Comparison of ENCODE assay signal across 31 mouse cellular contexts in genomic region chr12:100107436-100107835, GRCm38 (mm10). TPM values are rescaled to one million over a fixed set of nuclear protein-coding genes. Genes with fewer than 3 reads are reported as not detected.
DNase-seq lines count a peak whose midpoint lies in the region; ATAC-seq lines count a peak whose summit lies in the region.
"Had no signal": no experiment of that assay in that cellular context is flagged by ENCODE, and none has a peak within 500 bp of the region (broad histone marks: within the 10 kb centered on the region; RNA-seq: fewer than 3 reads in every experiment).

No protein-coding gene starts in this region.

- H3K79me2 ChIP-seq in macrophage (ENCODE audit: inconsistent target), result peaks cover 24% of the 10 kb centered on the region

- no peak for ATAC-seq in megakaryocyte, adult 5-6 weeks (ENCODE audit: poor library complexity, severe bottlenecking)
- ATAC-seq: forebrain, postnatal 0 days; hindbrain, postnatal 0 days; intestine, embryonic 16.5 days had no signal

- 49% methylated on average over 3 of the region's 4 CpGs for WGBS in macrophage (ENCODE audit: missing documents)

- DNase-seq in 3T3-L1 (ENCODE audit: low read depth, low spot score), result peak; percentile 29
- peak; percentile 16 for DNase-seq in MN1 (ENCODE audit: low spot score)
- DNase-seq in heart, postnatal 36 days, result no peak
- DNase-seq in gastrocnemius, postnatal 36 days, result no peak
- DNase-seq in embryo, embryonic 9.5 days (ENCODE audit: extremely low spot score), result no peak
- DNase-seq: adrenal gland, adult 8-10 months; cerebellum, adult 8-10 months; cerebellum, postnatal 25 days; forebrain, postnatal 0 days; kidney, adult 9 months; kidney, postnatal 14 days; lung, postnatal 36 days; right cerebral cortex, postnatal 4 days; thymus, adult 18-20 months; thymus, postnatal 4 days had no signal

- H3K9me3 ChIP-seq in megakaryocyte, embryonic 14.5 days, result no peaks in the 10 kb centered on the region
- H3K9me3 ChIP-seq: embryonic facial prominence, embryonic 10.5 days; embryonic facial prominence, embryonic 15.5 days; forebrain, embryonic 12.5 days; heart, embryonic 10.5 days; heart, embryonic 15.5 days; hindbrain, embryonic 12.5 days; liver, embryonic 15.5 days; lung, embryonic 15.5 days; midbrain, embryonic 10.5 days; neural tube, embryonic 12.5 days had no signal

- peak overlapping the region; percentile 17; the same call in 1 of the 2 replicates for H3K27ac ChIP-seq in macrophage
- H3K27ac ChIP-seq: embryonic facial prominence, embryonic 10.5 days; embryonic facial prominence, embryonic 15.5 days; forebrain, embryonic 12.5 days; heart, embryonic 10.5 days; heart, embryonic 15.5 days; hindbrain, embryonic 12.5 days; hindbrain, postnatal 0 days; liver, embryonic 15.5 days; lung, embryonic 15.5 days; midbrain, embryonic 10.5 days; neural tube, embryonic 12.5 days; stomach, postnatal 0 days had no signal

- intact Hi-C loops in heart, postnatal 36 days (cut with DNase I), result loop anchor here (2.0 to 5.0 kb wide), 2 partner anchors 155 to 1010 kb away; no protein-coding TSS in a partner anchor
- intact Hi-C loops in gastrocnemius, postnatal 36 days (cut with DNase I), result loop anchor here (5.0 kb wide), 2 partner anchors 140 to 210 kb away; no protein-coding TSS in a partner anchor

- H3K27me3 ChIP-seq in megakaryocyte, embryonic 14.5 days (replicated peaks), result peaks cover 27% of the 10 kb centered on the region
- H3K27me3 ChIP-seq: embryonic facial prominence, embryonic 15.5 days; forebrain, embryonic 12.5 days; heart, embryonic 15.5 days; hindbrain, embryonic 12.5 days; lung, embryonic 15.5 days; neural tube, embryonic 12.5 days had no signal

- peaks cover 63% of the 10 kb centered on the region for H3K4me1 ChIP-seq in megakaryocyte, embryonic 14.5 days

- peaks cover 12% of the 10 kb centered on the region for H3K36me3 ChIP-seq in megakaryocyte, embryonic 14.5 days (replicated peaks; ENCODE audit: low read length)
- 0 out of 2 replicates have a peak, but pooled peaks cover 7% of the 10 kb centered on the region for H3K36me3 ChIP-seq in macrophage (ENCODE audit: inconsistent target)

- H3K4me3 ChIP-seq in megakaryocyte, embryonic 14.5 days (replicated peaks), result peak overlapping the region; percentile 80
- no peak overlapping the region for H3K4me3 ChIP-seq in macrophage (ENCODE audit: inconsistent target)
- H3K4me3 ChIP-seq: embryonic facial prominence, embryonic 10.5 days; embryonic facial prominence, embryonic 15.5 days; forebrain, embryonic 12.5 days; heart, embryonic 10.5 days; heart, embryonic 15.5 days; hindbrain, embryonic 12.5 days; liver, embryonic 15.5 days; lung, embryonic 15.5 days; midbrain, embryonic 10.5 days; neural tube, embryonic 12.5 days had no signal

RNA-seq across cellular contexts. Expression of gene Psmc1, which starts 2.5 kb away (rescaled TPM):
- 14.0 TPM in 1 of 2 replicates, not detected in the other for polyA plus RNA-seq in megakaryocyte, embryonic 14.5 days (2012; ENCODE audit: insufficient read depth, low replicate concordance)
- 151 and 157 TPM in 2 replicates for total RNA-seq in megakaryocyte, adult 5-6 weeks (2015)
- 154 and 189 TPM in 2 replicates for total RNA-seq in megakaryocyte, adult 5-6 weeks (2017)
- 100 to 1,000 TPM in 4 of 26 experiments, 10 to 100 TPM in 22; 27.7 to 109 (median 77.3) TPM for total RNA-seq in macrophage (2018; cell fraction: chromatin; rRNA removed)
- 100 to 1,000 TPM; 101 to 187 (median 138) TPM for total RNA-seq in macrophage (2018; cell fraction: cytosol; rRNA removed)
- total RNA-seq in macrophage (2018; cell fraction: nucleus; rRNA removed), result 100 to 1,000 TPM in 4 of 26 experiments, 10 to 100 TPM in 22; 42.1 to 128 (median 84.0) TPM
- polyA plus RNA-seq in macrophage (2018), result 132 to 355 TPM (median 176 TPM) in 3 replicates
- 100 to 1,000 TPM; 129 to 147 TPM for total RNA-seq in heart, postnatal 36 days (2021)
- total RNA-seq in gastrocnemius, postnatal 36 days (2021), result 100 to 1,000 TPM; 133 to 134 TPM

RNA-seq across cellular contexts. Expression of gene Nrde2, which starts 52.0 kb away (rescaled TPM):
- polyA plus RNA-seq in megakaryocyte, embryonic 14.5 days (2012; ENCODE audit: insufficient read depth, low replicate concordance), result 1.5 and 4.5 TPM in 2 replicates
- total RNA-seq in megakaryocyte, adult 5-6 weeks (2015), result 3.3 and 8.2 TPM in 2 replicates
- 20.4 and 25.9 TPM in 2 replicates for total RNA-seq in megakaryocyte, adult 5-6 weeks (2017)
- 10 to 100 TPM in 25 of 26 experiments, 1 to 10 TPM in 1; 9.8 to 43.9 (median 29.8) TPM for total RNA-seq in macrophage (2018; cell fraction: chromatin; rRNA removed)
- 10 to 100 TPM in 12 of 26 experiments, 1 to 10 TPM in 14; 3.4 to 13.2 (median 9.8) TPM for total RNA-seq in macrophage (2018; cell fraction: cytosol; rRNA removed)
- 10 to 100 TPM in 20 of 26 experiments, 1 to 10 TPM in 6; 6.4 to 29.5 (median 15.3) TPM for total RNA-seq in macrophage (2018; cell fraction: nucleus; rRNA removed)
- 10.0 to 19.9 TPM (median 11.5 TPM) in 3 replicates for polyA plus RNA-seq in macrophage (2018)
- total RNA-seq in heart, postnatal 36 days (2021), result 10 to 100 TPM; 10.4 to 11.5 TPM
- total RNA-seq in gastrocnemius, postnatal 36 days (2021), result 1 to 10 TPM; 6.8 to 9.3 TPM

Comparison
In these comparisons a context has a peak if more than half of its experiments do, and no peak if none do; other contexts are left out.
1. DNase-seq: peak in 3T3-L1 (single experiment) and MN1 (single experiment); none in heart, postnatal 36 days (0 of 2), gastrocnemius, postnatal 36 days (0 of 2) and embryo, embryonic 9.5 days (single experiment).